Mouse (Mus musculus): Measurements from ENCODE around the gene Cd4.

GRCm38 (mm10) chr6:124937493-124937892, 49.5 kb upstream of the Cd4 start:
- TF ChIP-seq E2F4 (IDR thresholded peaks at IDR 0.05; ENCODE audit: insufficient read depth) (no peak), USF1 (IDR thresholded peaks at IDR 0.05; ENCODE audit: low read depth) (no peak), MAX (IDR thresholded peaks at IDR 0.05; ENCODE audit: low read depth) (no peak), POLR2A (IDR thresholded peaks at IDR 0.05; ENCODE audit: insufficient read length, low read depth) (no peak), POLR2AphosphoS2 (IDR thresholded peaks at IDR 0.05; ENCODE audit: insufficient read length, low read depth) (no peak), MYOD1 (IDR thresholded peaks at IDR 0.05; ENCODE audit: control insufficient read depth in 1 of 3, insufficient read length in 2 of 3, low read depth in 2 of 3) (no peak), TCF12 (IDR thresholded peaks at IDR 0.05; ENCODE audit: insufficient read depth, poor library complexity, severe bottlenecking) (no peak), TCF3 (IDR thresholded peaks at IDR 0.05; ENCODE audit: insufficient read length, low read depth) (no peak), CEBPB (IDR thresholded peaks at IDR 0.05; ENCODE audit: insufficient read depth, poor library complexity, severe bottlenecking) (no peak), REST (IDR thresholded peaks at IDR 0.05; ENCODE audit: insufficient read depth, insufficient read length) (no peak), SRF (IDR thresholded peaks at IDR 0.05; ENCODE audit: control insufficient read depth, insufficient read length, low read depth) (no peak)

Data from myocyte (in vitro differentiated cells).